Mouse (Mus musculus) activated CD4-positive, CD25-positive, alpha-beta regulatory T cell, adult 4 months (primary cell): ENCODE data around the gene Sox13. TPM values are rescaled to one million over a fixed set of nuclear protein-coding genes. Genes with fewer than 3 reads are reported as not detected.
"Not testable (repeated sequence)": the region's sequence is repeated elsewhere in the genome, so short reads cannot be mapped to it uniquely, and the experiment has no call there.

Experiments
- ATAC-seq: one replicate; pipeline ENCODE4 v1.8.0; 2017
- polyA plus RNA-seq, 2 experiments: library from polyadenylated mRNA; unstranded; fragments of 100-300 nt; shearing (Covaris generic); gene quantifications; one replicate each; pipeline ENCODE4 v1.2.1; 2017

The Sox13 gene
- polyA plus RNA-seq, 2 experiments from 2014 or later = not detected

DNA sequence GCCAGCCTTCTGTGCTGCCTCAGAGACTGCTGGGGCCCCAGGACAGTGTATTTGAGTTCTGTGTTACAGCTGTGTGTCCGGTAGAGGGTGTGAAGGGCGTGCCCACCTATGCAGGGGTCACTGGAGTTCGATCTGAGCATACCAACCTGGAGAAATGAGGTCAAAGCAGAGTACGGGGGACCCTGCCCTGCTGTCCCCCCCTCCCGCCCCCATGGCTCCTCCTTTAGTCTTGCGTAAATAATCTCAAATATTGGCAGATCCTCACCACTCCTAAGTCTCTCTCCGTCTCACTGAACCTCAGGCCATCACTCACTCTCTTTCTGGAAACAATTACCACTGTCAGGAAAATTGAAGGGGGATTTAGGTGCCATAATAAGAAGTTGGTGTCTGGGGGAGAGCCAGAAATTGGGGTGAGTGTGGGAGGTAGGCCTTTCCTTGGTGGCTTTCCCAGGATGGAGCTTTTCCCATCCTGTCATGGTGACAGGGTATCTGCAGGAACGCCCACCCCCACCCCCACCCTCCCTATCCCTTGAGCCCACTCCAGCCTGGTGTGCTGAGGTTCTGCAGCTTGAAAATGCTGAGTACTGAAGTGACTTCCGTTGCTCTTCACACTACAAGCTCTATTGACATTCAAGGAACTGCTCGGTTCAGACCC lies 57.1 kb downstream of the Sox13 start:
- ATAC-seq = no peak

DNA sequence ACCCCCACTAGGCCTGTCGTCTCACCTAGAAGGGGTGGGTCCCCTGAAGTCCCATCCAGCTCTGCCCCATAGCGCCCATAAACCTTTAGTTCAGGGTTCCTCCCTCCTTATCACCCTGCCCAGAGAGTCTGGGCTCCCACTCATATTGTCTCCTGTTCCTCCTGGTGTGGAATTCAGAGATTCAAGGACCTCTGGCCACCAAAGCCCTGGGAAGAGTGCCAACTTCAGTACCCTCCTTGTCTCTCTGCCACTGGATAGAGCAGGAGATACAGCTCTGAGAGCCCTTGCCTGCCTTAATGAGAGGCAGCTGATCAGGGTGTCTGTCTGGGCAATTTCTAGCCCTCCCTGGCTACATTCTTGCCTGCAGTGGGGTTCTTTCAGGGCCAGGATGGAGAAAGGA lies 59.3 kb downstream of the Sox13 start:
- no peak for ATAC-seq

DNA sequence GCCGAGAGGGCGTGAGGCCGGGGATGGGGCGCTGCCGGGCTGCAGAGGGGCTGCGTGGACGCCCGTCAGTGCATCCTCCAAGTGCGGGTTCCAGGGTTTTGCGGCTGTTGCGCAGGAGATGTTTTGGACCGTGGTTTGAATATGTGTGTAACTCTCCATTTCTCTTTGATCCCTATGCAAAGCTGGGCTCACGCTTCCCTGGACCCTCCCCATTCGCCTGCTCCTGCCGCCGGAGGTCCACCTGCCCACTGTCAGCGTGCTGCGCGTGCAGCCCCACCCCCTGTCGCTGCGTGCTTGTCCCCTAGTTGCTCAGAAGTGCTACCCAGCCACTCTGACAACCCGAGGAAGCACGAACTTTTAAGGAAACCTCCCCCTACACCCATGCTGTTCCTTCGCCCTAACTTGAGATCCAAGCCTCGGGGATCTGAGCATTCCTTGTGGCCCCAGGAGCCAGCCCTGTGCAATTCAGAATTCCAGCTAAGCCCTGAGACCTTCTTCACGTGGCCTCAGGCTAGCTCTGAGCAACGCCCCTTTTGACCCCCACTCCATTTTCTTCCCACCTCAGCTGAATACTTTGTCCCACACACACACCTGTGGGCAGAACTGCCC lies 60.1 kb downstream of the Sox13 start:
- no peak for ATAC-seq

DNA sequence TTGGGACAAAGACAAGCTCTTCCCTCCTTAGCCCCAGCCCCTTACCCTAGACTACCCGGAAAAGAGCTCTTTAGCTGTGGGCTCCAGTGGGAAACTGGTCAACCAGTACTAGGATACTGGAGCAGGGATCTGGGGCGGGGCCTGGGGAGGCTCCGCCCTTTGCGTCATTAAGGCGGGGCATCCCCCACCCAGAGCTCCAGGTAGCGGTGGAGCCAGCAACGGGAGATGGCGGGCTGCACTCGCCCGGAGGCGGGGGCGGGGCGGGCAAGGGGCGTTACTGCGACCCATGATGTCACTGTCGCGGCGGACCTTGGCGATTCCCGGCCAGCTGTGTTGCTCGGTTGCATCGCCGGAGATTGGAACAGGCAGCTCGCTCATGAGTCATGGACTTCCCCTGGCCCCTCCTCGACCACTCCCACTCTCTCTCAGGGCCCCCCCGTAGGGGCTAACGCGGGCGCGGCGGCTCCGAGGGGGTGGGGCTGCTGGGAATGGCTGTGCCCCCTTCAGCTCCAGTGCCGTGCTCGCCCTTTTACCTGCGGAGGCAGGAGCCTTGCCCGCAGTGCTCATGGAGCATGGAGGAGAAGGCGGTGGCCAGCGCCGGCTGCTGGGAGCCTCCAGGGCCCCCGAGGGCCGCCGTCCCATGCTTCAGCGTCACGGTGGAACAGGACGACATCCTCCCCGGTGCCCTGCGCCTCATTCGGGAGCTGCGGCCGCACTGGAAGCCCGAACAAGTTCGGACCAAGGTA lies 60.7 kb downstream of the Sox13 start, which contains the start of gene Etnk2:
Gene Etnk2, plus strand, starts transcription at position 297 of the 746 bp plus-strand sequence.
- no peak for ATAC-seq

DNA sequence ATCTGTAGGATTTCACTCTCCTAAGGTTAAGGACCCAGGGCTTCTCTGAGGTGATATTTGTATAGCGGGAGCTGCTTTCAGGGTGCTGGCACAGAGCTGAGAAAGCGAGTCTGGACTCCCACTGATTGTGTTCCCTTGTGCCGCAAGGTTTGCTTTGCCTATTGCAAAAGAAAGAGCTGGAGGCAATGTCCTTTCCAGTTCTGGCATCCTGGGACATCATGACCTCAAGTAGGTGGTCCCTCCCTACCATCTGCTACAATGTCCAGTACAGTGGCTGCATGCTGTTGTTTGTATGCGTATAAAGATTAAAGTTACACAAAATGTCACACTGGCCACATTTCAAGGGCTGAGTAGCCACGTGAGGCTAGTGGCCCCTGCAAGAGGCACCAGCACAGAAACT lies 62.1 kb downstream of the Sox13 start:
- no peak for ATAC-seq

DNA sequence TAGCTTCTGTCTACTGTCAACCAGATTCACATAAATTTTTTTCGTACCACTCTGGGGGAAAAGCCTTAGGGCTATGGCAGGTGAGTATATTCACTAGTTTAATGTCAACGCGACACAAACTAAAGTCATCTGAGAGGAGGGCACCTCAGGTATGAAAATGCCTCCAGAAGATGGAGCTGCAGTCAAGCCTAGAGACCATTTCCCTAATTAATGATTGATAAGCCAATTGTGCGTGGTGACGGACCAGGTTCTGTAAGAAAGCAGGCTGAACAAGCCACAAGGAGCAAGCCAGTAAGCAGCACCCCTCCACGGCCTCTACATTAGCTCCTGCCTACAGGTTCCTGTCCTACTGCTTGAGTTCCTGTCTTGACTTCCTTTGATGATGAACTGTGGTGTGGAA lies 63.2 kb downstream of the Sox13 start:
- no peak for ATAC-seq

DNA sequence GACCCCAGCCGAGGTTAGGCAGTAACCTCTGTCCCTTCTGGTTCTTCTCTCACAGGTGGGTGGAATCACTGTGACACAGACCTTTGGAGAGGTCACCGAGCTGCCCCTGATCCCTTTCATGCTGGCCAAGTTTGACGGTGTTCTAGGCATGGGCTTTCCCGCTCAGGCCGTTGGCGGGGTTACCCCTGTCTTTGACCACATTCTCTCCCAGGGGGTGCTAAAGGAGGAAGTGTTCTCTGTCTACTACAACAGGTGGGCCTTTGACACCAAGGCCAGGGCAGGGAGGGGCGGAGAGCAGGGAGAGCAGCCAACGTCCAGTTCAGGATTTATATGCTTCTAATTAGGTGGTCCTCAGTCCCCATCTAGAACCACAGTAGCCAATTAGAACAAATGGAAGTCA lies 67.8 kb downstream of the Sox13 start:
- no peak for ATAC-seq

DNA sequence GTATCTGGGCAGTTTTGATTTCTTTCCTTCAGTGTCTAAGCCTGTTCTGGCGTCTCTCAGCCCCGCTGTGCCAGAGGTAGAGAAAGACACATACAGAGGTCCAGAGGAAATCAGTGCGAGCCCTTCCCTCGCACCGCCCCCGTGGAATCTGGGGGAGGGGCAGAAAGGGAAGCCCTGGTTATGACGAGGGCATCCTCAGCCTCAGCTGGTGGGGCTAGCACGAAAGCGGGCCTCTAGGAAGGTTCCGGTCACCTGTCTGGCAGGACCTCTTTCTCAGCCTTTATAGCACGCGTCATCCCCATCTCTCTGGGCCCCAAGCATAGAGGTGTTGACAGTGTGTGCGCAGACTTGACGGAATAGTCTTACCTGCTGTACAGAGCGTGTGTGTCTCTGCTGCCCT lies 68.3 kb downstream of the Sox13 start:
- ATAC-seq = no peak

DNA sequence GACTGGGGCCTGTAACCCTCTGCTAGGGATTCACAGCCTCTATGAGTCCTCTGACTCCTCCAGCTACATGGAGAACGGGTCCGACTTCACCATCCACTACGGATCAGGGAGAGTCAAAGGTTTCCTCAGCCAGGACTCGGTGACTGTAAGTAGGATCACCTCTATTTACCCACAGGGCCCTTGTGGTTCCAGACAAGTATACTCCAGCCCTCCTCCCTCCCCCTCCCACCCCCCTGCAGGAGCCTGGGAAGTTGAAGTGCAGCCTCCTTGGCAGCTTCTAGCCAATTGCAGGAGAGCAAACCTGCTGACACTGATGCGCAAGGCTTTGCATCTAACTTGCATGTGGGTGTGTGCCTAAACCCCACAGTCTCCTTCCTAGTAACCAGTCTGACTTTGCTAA lies 68.7 kb downstream of the Sox13 start:
- no peak for ATAC-seq

DNA sequence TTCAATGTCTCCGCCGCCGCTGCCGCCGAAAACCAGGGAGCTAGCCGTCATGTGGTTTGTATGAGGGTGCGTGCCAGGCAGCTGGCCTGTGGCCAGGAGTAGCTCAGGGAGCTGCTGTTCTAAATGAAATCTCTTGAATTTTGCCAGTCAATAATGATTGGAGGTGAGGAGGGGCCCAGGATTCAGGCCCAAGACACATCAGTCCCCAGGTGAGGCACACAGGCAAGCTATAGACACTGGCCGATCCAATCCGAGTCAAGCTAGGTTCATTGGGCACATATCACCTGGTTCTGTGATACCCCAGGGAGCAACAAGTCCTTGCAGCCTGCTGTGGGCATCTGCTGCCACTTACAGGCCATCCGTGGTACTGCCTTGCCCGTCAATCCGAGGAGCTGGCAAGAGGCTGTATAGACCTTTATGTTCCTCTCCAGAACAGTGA lies 70.8 kb downstream of the Sox13 start:
- no peak for ATAC-seq

DNA sequence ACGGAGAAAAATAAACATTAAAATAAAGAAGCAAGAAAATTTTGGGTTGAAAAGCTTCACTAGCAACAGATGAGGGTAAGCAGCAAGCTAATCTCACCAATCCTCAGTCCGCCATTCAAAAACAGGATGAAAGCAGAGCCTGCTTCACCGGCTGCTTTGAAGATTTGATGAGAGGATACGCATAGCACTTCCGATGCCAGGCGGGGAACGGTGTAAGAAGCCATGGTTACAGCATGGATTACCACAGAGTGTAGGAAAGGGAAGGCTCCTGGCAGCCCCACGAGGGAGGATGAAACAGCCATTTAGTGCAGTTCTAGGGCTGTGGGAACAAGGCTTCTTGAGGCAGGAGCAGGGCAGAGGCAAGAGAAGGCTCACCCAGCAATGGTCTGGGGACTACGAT lies 72.4 kb downstream of the Sox13 start:
- ATAC-seq = no peak

DNA sequence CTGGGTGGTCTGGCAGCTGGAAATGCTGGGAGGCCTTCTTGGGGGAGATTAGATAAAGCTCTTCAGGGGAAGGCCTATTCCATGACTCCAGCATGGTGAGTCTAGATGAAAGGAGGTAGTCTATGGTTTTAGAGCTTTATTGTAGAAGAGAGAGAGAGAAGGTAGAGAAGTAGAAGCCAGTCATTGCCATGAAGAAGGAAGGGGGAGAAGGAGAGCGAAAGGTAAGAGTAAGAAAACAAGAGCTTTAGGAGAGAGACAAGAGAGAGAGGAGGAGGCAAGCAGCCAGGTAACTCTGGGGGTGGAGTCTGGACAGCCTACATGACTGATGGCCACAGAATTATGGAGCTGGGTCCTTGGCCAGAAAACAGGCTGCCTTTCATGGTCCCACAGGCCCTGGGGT lies 74.0 kb downstream of the Sox13 start, which contains the start of gene Ren1:
Gene Ren1, plus strand, starts transcription at position 301 of the 400 bp plus-strand sequence.
- ATAC-seq = no peak

DNA sequence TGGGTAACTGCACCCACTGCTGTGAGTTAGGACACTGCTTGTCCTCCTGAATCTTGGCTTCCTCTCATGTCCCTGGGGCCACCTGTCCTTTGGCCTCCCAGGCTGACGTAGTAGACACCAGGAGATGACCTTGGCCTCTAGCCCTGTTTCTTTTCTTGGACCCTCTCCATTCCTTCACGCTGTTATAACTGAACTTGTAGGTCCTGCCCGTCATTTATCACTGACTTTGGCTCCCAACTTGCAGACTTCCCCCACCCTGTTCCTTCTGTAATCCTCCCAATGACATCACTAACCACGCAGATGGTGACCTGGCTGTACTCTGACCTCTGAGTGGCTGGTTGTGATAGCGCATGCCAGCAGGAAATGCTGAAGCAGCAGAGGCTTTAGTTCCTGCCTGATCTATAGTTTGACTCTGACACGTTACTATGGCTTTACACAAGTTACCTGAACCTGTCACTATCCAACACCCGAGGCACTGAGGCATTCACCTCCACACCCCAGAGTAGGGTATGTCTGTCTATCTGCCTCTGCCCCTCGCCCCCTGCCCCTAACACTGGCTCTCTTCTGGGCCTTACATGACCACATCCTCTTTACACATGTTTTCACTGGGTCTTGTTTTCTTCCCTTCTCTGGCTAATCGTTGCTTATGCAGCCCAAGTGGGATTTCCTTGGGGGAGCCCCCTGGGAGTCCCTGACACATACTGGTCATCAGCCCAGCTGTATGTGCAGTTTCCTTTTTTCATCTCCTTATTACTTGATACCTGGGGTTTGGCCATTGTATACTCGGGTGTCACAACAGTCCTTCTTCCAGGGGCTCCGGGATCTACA lies 76.3 kb downstream of the Sox13 start:
- peak; percentile 23 for ATAC-seq

DNA sequence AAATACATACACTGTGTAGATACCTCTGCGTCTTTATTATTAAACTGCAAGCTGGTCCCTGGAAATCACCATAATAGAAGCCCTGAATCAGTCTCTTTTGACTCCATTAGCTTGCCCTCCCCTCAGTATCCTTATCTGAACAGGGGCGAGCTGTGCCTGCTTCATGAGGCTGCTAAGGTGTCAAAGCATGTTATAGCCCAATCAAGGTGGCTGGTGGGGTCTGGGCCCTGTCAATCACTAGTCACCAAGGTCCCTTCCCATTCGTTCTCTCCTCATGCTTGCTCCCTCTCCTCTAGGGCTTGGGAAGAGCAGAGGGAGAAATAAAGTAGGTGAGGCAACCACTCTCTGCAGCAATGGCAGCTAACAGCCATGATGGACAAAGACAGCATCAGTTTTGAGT lies 77.0 kb downstream of the Sox13 start:
- ATAC-seq = no peak

DNA sequence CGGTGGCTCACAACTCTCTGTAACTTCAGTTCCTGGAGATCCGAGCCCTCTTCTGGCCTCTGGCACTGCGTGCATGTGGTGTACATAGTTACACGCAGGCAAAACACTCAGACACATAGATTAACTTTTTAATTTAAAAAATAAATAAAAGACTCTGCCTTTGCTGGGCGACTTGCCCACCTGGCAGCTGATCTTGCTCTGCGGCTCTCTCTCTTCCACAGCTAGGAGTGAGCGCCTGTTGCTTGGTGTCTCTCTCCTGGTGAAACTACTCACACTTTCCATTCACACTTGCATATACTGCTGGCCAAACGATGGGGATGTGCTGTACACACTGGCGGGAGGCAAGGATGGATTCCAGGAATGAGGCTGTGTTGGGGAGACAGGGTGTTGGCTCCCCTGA lies 77.6 kb downstream of the Sox13 start:
- no peak for ATAC-seq

DNA sequence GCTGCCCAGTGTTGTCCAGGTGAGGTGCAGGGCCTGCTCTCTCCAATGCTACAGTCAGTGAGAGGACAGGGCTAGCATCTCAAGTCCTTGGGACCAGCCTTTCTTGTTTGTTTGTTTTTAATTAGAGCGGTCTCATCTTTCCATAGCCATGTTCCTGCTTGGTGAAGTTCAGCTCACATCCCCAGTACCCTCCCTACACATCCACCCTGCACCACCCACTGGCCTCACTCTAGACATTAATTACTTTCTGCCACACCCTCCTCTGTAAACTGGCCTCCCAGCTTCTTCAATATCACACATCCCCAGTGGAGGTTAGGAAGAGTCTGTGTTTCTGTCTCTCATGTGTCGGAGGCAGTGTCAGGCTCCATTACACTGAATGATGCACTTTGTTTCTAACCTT lies 79.8 kb downstream of the Sox13 start:
- no peak for ATAC-seq

DNA sequence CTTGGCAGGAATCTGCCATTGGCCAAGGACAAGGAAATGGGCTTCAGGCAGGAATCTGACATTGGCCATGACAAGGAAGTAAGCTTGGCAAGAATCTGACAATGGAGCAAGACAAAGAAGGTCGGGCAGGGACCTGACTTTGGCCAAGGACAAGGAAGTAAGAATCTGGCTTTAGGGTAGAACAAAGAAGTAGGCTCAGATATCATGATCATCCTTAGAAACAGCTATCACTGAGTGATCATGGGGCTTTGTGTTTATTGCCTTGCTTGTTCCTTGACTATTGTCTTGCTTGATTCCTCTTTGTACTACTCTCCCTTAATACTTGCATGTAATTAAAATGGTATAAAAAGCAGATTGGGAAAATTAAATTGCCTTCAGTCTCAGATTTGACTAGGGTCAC lies 83.8 kb downstream of the Sox13 start:
- ATAC-seq = not testable (repeated sequence)

DNA sequence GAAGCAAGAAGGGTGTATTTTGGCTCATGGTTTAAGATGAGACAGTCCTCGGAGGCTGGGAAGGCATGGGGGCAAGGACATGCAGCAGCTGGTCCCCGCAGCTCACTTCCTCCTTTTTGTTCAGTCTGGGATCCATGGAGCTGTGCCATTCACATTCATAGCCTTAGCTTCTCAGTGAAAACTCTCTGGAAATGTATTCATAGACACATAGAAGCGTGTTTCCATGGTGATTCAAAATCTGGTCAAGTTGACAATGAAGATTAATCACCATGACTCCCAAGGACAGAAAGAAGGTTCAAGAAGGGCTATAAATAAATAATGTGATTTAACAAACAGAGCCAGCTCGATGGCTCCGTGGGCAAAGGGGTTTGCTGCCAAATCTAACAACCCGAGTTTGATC lies 90.2 kb downstream of the Sox13 start:
- no peak for ATAC-seq

DNA sequence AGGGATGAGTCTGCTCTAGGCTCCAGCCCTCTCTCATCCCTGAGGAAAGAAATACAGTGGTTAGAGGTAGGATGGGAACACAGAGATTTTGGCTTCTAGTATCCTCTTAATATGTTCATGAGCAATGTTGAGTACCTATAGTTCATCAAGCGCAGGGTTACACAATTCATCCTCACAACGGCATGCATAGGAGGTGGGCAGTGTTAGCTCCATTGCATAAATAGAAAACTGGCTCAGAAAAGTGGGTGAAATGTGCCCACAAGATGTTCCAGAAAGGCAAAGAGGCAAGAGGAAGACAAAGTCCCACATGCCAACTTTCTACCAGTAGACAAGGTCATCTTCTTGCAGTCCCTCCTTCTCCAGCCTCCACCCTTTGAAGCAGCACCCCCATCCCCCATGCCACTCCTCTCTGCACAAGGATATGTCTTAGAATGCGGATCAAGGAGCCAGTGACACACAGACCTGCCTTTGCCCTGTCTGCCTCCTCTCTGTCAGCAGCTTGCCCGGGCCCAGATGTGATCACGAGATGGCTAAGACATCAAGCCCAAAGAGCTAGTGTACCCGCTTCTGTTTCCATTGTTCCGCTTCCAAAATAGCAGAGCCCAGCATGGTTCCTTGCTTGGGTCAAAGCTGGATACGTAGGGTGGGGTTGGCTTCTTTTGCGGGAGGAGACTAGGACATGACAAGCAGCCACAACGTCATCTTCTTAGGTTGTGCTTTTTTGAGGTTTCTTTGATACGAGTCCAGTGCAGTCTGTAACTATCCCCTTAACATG lies 91.3 kb downstream of the Sox13 start:
- ATAC-seq = no peak
